Mouse (Mus musculus) hindbrain, postnatal 0 days (tissue): Measurements from ENCODE around the gene Ccdc80. TPM values are rescaled to one million over a fixed set of nuclear protein-coding genes. Genes with fewer than 3 reads are reported as not detected.

Source experiments
- ATAC-seq: fragments of 200-750 bp; cut with Nextera tagmentation; 2 replicates; pipeline ENCODE4 v1.8.0; 2017; ENCODE audit warnings: mild to moderate bottlenecking, moderate TSS enrichment, moderate library complexity
- DNase-seq: peaks from one replicate; pipeline ENCODE4 v3.0.0-alpha.2; 2015; ENCODE audit warnings: low spot score
- H3K27ac ChIP-seq: fragments of 300-500 bp; sonication (generic); 2 replicates; pipeline ENCODE4 v1.5.1; 2014; ENCODE audit warnings: mild to moderate bottlenecking
- H3K27me3 ChIP-seq: fragments of 300-500 bp; sonication (generic); 2 replicates; pipeline ENCODE4 v1.6.1; 2014; ENCODE audit warnings: low read length, mixed read lengths; ENCODE audit not compliant: insufficient read depth
- H3K36me3 ChIP-seq: fragments of 300-500 bp; sonication (generic); 2 replicates; pipeline ENCODE4 v1.6.1; 2014; ENCODE audit warnings: low read length, mixed read lengths; ENCODE audit not compliant: insufficient read depth
- H3K4me1 ChIP-seq: fragments of 300-500 bp; sonication (generic); 2 replicates; pipeline ENCODE4 v1.6.1; 2014; ENCODE audit warnings: antibody characterized with exemption, low read length, mixed read lengths; ENCODE audit not compliant: insufficient read depth
- H3K4me2 ChIP-seq: fragments of 300-500 bp; sonication (generic); 2 replicates; pipeline ENCODE4 v1.6.1; 2014; ENCODE audit warnings: low read depth, mild to moderate bottlenecking, low read length, moderate library complexity, mixed read lengths
- H3K4me3 ChIP-seq: fragments of 300-500 bp; sonication (generic); 2 replicates; pipeline ENCODE4 v1.5.1; 2014; ENCODE audit warnings: low read length
- H3K9ac ChIP-seq: fragments of 300-500 bp; sonication (generic); replicated peaks from 2 replicates; pipeline ENCODE4 v1.6.1; 2014; ENCODE audit warnings: mild to moderate bottlenecking, low read length, moderate library complexity, mixed read lengths
- H3K9me3 ChIP-seq: fragments of 300-500 bp; sonication (generic); 2 replicates; pipeline ENCODE4 v1.6.1; 2016; ENCODE audit warnings: low read length, mixed read lengths
- CTCF ChIP-seq: IDR thresholded peaks from 2 replicates; pipeline ENCODE4 v1.5.1; 2016; ENCODE audit warnings: antibody characterized with exemption, control low read depth, low read depth
- WGBS: fragments of 180-500 bp; shearing (Covaris S2); extraction: QIAGEN DNeasy Blood & Tissue Kit; methylation state at CpG from one replicate; pipeline ENCODE4 v1.1.7; 2014; 5-methylcytosine and 5-hydroxymethylcytosine counted together
- polyA plus RNA-seq: library from polyadenylated mRNA; unstranded; fragments of >200 nt; fragmentation: Nextera tagmentation; extraction: Ambion mirVana; gene quantifications from 2 replicates; pipeline ENCODE4 v1.2.1, GENCODE M21; 2015
- total RNA-seq: library from RNA; depleted of rRNA; stranded (reverse); fragments of >200 nt; gene quantifications from 2 replicates; pipeline ENCODE4 v1.2.3, GENCODE M21; 2014; rRNA removed

Gene Ccdc80
- total and polyA plus RNA-seq, 2 experiments from 2014 or later, result 13.6 to 14.5 TPM

DNA sequence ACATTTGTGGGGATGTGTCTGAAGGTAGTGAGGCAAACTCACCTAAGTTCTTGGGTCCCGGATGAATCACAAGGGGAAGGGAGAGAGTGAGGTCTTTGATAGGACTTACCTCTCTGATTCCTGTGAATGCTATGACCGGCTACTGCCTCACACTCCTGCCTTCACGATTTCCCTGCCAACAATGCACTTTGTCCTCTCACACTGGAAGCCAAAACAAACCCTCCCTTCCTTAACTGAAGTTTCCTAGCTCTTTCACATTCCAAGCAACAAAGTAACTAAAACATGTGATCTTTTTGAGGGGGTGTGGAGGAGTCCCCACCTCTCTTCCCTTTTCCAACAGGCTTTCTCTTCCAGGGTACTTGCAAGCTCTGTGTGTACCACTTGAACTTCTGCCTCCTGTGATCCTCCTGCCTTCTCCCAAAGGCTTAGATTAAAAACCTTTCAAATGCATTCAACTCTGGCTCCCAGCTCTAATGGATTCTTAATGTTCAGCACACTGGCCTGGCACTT, 61.6 kb downstream of the Ccdc80 start:
- DNase-seq (no peak), ATAC-seq (no peak)
- Histone ChIP-seq H3K27ac (no peak overlapping the region), H3K4me1 (0 out of 2 replicates have a peak, but pooled peaks cover 7% of the 10 kb centered on the region), H3K9ac (no peak overlapping the region), H3K4me2 (no peak overlapping the region), H3K9me3 (no peaks in the 10 kb centered on the region), H3K36me3 (peaks cover 8% of the 10 kb centered on the region), H3K27me3 (no peaks in the 10 kb centered on the region), H3K4me3 (no peak overlapping the region)
- no peak for TF ChIP-seq CTCF
- WGBS, result 85% methylated on average over 3 of the region's 3 CpGs

DNA sequence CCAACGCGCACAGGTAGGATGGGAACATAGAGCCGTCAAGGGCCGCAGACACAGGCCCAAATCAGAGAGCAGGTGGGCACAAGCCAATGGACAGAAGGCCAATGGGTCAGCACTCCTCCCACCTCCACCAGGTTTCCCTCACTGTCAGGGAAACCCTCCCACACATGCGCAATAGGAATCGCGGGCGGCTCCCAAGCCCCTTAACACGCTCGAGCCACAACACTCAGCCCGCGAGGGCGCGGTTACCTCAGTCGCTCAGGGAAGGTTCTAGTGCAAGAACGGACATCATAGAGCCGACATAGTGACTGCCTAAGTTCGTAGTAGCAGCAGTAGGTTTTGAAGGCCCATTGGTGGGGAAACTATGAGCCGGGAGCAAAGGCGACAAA, 64.9 kb downstream of the Ccdc80 start:
- Histone ChIP-seq H3K27me3 (no peaks in the 10 kb centered on the region), H3K36me3 (no peaks in the 10 kb centered on the region), H3K9ac (peak overlapping the region; percentile 68), H3K4me1 (peaks cover 11% of the 10 kb centered on the region; the same call in 1 of the 2 replicates), H3K4me3 (peak overlapping the region; percentile 66), H3K9me3 (no peaks in the 10 kb centered on the region), H3K27ac (peak overlapping the region; percentile 89), H3K4me2 (peak overlapping the region; percentile 68)
- under 1% methylated on average over 20 of the region's 20 CpGs for WGBS
- peak; percentile 30 for TF ChIP-seq CTCF
- DNase-seq, result peak; percentile 87
- ATAC-seq, result peak; percentile 79

DNA sequence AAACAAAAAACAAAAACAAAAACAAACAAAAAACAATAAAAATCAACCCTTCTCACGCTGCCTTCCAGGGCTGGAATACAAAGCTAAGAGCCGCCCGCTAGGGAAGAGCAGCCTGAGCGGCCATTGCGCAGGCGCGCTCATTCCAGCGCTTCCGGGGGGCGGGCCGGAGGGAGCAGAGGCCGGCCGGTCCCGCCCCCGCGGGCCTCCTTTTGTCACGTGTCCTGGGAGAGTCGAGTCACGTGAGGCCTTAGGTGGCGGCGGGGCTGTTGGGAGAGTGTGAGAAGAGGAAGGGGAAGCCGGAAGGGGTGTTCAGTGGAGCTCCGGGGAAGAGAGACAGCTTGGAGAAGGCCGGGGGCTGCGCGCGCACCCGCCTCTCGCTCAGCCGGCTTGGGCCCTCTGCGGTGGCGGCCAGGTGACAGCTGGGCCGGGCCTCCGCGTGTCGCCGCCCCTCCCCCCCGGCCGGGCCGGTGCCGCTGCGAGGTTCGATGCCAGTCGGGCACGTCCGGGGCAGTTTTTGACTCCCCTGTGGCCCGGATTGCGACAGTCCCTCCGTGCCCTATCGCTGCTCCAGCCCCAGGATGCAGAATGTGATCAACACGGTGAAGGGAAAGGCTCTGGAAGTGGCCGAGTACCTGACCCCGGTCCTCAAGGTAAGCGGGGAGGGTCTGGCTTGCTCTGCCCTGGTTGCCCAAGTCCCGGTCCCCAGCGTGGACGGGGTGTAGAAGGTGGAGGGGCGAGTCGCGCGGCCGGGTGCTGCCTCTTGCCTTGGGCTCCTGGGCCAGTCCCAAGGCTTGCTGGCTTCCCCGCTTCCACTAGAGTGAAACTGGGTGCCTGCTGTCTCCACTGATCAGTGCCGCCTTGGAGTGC, 65.6 kb downstream of the Ccdc80 start, which contains the start of the genes Slc35a5 and Atg3:
Gene Slc35a5, minus strand, starts transcription at position 185 of the 867 bp plus-strand sequence.
Gene Atg3, plus strand, starts transcription at position 264 of the 867 bp plus-strand sequence.
- whole genome bisulfite sequencing, result under 1% methylated on average over 57 of the region's 64 CpGs
- no peaks in the 10 kb centered on the region for H3K27me3 ChIP-seq
- DNase-seq (peak; percentile 99), ATAC-seq (peak; percentile 99)
- peak within 1 kb of the TSS; percentile 89 for H3K27ac ChIP-seq
- peak within 1 kb of the TSS; percentile 66 for H3K4me3 ChIP-seq
- H3K4me2 ChIP-seq, result peak within 1 kb of the TSS; percentile 68
- peak within 1 kb of the TSS; percentile 68 for H3K9ac ChIP-seq
- no peaks in the 10 kb centered on the region for H3K9me3 ChIP-seq
- H3K36me3 ChIP-seq, result no peaks in the 10 kb centered on the region
- no peak for TF ChIP-seq CTCF
- peaks cover 11% of the 10 kb centered on the region; the same call in 1 of the 2 replicates for H3K4me1 ChIP-seq

DNA sequence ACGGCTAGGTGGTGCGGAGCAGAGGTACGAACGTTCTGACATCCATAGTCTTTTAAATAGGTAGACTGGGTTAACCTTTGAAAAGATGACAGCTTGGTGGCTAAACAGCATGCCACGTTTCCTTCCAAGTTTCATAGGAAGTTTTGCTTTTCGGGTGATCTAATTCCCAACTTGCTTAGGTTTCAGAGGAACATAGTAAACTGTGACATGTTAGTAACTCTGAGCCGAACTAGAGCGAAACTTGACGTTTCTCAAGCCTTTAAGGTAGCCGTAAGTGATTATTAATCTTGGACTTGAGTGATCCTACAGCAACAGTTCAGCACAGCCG, 66.2 kb downstream of the Ccdc80 start:
- H3K36me3 ChIP-seq, result no peaks in the 10 kb centered on the region
- peak overlapping the region; percentile 89 for H3K27ac ChIP-seq
- H3K4me3 ChIP-seq, result peak overlapping the region; percentile 66
- WGBS, result 6% methylated on average over 11 of the region's 11 CpGs
- H3K9ac ChIP-seq, result peak overlapping the region; percentile 68
- no peaks in the 10 kb centered on the region for H3K9me3 ChIP-seq
- TF ChIP-seq CTCF, result no peak
- peak overlapping the region; percentile 68 for H3K4me2 ChIP-seq
- no peaks in the 10 kb centered on the region for H3K27me3 ChIP-seq
- peaks cover 11% of the 10 kb centered on the region; the same call in 1 of the 2 replicates for H3K4me1 ChIP-seq
- peak; percentile 8 for DNase-seq
- no peak for ATAC-seq

Other genes with a start within 250 kb of the Ccdc80 start
- gene Cd200r2, start 226.3 kb upstream of the Ccdc80 start, total RNA-seq, result not detected in 2 replicates
- not detected in 2 replicates for gene Cd200r2, start 226.3 kb upstream of the Ccdc80 start, polyA plus RNA-seq
- gene Cd200r3, start 149.7 kb upstream of the Ccdc80 start, total RNA-seq, result not detected in 2 replicates
- gene Cd200r3, start 149.7 kb upstream of the Ccdc80 start, polyA plus RNA-seq, result not detected in 2 replicates
- 30.2 and 43.7 TPM in 2 replicates for gene Slc35a5, start 65.3 kb downstream of the Ccdc80 start, total RNA-seq
- gene Slc35a5, start 65.3 kb downstream of the Ccdc80 start, polyA plus RNA-seq, result 26.1 and 36.1 TPM in 2 replicates
- gene Atg3, start 65.4 kb downstream of the Ccdc80 start, total RNA-seq, result 11.2 and 11.7 TPM in 2 replicates
- gene Atg3, start 65.4 kb downstream of the Ccdc80 start, polyA plus RNA-seq, result 52.1 and 53.0 TPM in 2 replicates
- gene Btla, start 130.9 kb downstream of the Ccdc80 start, total RNA-seq, result 0.16 TPM in 1 of 2 replicates, not detected in the other
- gene Btla, start 130.9 kb downstream of the Ccdc80 start, polyA plus RNA-seq, result 0.21 TPM in 1 of 2 replicates, not detected in the other